Mouse (Mus musculus) heart, embryonic 16.5 days (tissue): ENCODE results near the gene Spire2. TPM values are rescaled to one million over a fixed set of nuclear protein-coding genes. Genes with fewer than 3 reads are reported as not detected.

Experiments used
- ATAC-seq: fragments of 200-750 bp; cut with Nextera tagmentation; replicated peaks from 2 replicates; pipeline ENCODE4 v1.8.0; 2017; ENCODE audit warnings: moderate number of reproducible peaks; ENCODE audit not compliant: insufficient read depth, low FRiP score; ENCODE audit errors: extremely low read depth
- H3K27ac ChIP-seq: fragments of 300-500 bp; sonication (generic); 2 replicates; pipeline ENCODE4 v1.5.1; 2014; ENCODE audit warnings: mild to moderate bottlenecking, low read length, control low read depth, moderate library complexity
- H3K27me3 ChIP-seq: fragments of 300-500 bp; sonication (generic); 2 replicates; pipeline ENCODE4 v1.6.1; 2014; ENCODE audit warnings: low read length, mixed read lengths; ENCODE audit not compliant: control insufficient read depth, insufficient read depth
- H3K36me3 ChIP-seq: fragments of 300-500 bp; sonication (generic); 2 replicates; pipeline ENCODE4 v1.6.1; 2014; ENCODE audit not compliant: control insufficient read depth, insufficient read depth
- H3K4me1 ChIP-seq: fragments of 300-500 bp; sonication (generic); 2 replicates; pipeline ENCODE4 v1.6.1; 2014; ENCODE audit warnings: low read length, mixed read lengths; ENCODE audit not compliant: control insufficient read depth, insufficient read depth
- H3K4me2 ChIP-seq: fragments of 300-500 bp; sonication (generic); 2 replicates; pipeline ENCODE4 v1.6.1; 2014; ENCODE audit warnings: low read depth, mild to moderate bottlenecking, control low read depth, low read length
- H3K4me3 ChIP-seq: fragments of 300-500 bp; sonication (generic); 2 replicates; pipeline ENCODE4 v1.5.1; 2014; ENCODE audit warnings: mild to moderate bottlenecking, control low read depth, low read length
- H3K9ac ChIP-seq: fragments of 300-500 bp; sonication (generic); 2 replicates; pipeline ENCODE4 v1.6.1; 2014; ENCODE audit warnings: low read length, control low read depth
- H3K9me3 ChIP-seq: fragments of 300-500 bp; sonication (generic); replicated peaks from 2 replicates; pipeline ENCODE4 v1.6.1; 2016; ENCODE audit warnings: low read length; ENCODE audit not compliant: control insufficient read depth
- WGBS: fragments of 180-500 bp; shearing (Covaris S2); extraction: QIAGEN DNeasy Blood & Tissue Kit; methylation state at CpG from one replicate; pipeline ENCODE4 v1.1.7; 2014; 5-methylcytosine and 5-hydroxymethylcytosine counted together
- polyA plus RNA-seq: library from polyadenylated mRNA; unstranded; fragments of >200 nt; fragmentation: Nextera tagmentation; extraction: Ambion mirVana; gene quantifications from 2 replicates; pipeline ENCODE4 v1.2.1, GENCODE M21; 2015

Spire2 gene
- polyA plus RNA-seq, 1 experiment from 2014 or later, result 0.79 TPM

GRCm38 (mm10) chr8:123292785-123293184 lies 39.7 kb upstream of the Spire2 start:
- no peaks in the 10 kb centered on the region for H3K27me3 ChIP-seq
- no peak overlapping the region for H3K4me3 ChIP-seq
- no peak overlapping the region for H3K9ac ChIP-seq
- no peak overlapping the region for H3K4me2 ChIP-seq
- no peaks in the 10 kb centered on the region for H3K9me3 ChIP-seq
- H3K27ac ChIP-seq, result no peak overlapping the region
- whole genome bisulfite sequencing, result 88% methylated on average over 2 of the region's 2 CpGs
- H3K4me1 ChIP-seq, result no peaks in the 10 kb centered on the region
- H3K36me3 ChIP-seq, result peaks cover 21% of the 10 kb centered on the region
- ATAC-seq, result no peak

GRCm38 (mm10) chr8:123298301-123298700 lies 34.2 kb upstream of the Spire2 start:
- peaks cover 16% of the 10 kb centered on the region for H3K36me3 ChIP-seq

DNA sequence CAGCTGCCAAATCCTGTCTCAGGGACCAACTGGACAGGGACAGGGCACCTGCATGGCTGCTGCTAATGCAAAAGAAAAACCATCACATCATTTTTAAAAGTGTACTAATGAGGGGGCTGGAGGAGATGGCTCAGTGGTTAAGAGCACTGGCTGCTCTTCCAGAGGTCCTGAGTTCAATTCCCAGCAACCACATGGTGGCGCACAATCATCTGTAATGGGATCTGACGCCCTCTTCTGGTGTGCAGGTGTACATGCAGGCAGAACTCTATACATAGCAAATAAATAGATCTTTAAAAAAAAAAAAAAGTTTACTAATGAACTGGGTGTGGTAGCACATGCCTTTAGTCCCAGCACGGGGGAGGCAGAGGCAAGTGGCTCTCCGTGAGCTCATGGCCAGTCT lies 23.8 kb upstream of the Spire2 start:
- Histone ChIP-seq H3K36me3 (peaks cover 12% of the 10 kb centered on the region; the same call in 1 of the 2 replicates), H3K4me1 (no peaks in the 10 kb centered on the region), H3K9me3 (no peaks in the 10 kb centered on the region), H3K9ac (no peak overlapping the region), H3K27ac (no peak overlapping the region), H3K4me2 (no peak overlapping the region), H3K27me3 (no peaks in the 10 kb centered on the region), H3K4me3 (no peak overlapping the region)
- 65% methylated on average over 4 of the region's 4 CpGs for WGBS
- no peak for ATAC-seq

More at GRCm38 (mm10) chr8:123298301-123298700, 34.2 kb upstream of the Spire2 start:
- no peak for ATAC-seq
- H3K9ac ChIP-seq, result no peak overlapping the region
- H3K4me2 ChIP-seq, result no peak overlapping the region
- H3K27ac ChIP-seq, result no peak overlapping the region
- no peaks in the 10 kb centered on the region for H3K27me3 ChIP-seq
- WGBS, result 86% methylated on average over 11 of the region's 11 CpGs
- no peaks in the 10 kb centered on the region for H3K9me3 ChIP-seq
- H3K4me1 ChIP-seq, result no peaks in the 10 kb centered on the region
- H3K4me3 ChIP-seq, result no peak overlapping the region

GRCm38 (mm10) chr8:123317781-123318466 lies 14.6 kb upstream of the Spire2 start:
- Histone ChIP-seq H3K9me3 (no peaks in the 10 kb centered on the region), H3K27ac (no peak overlapping the region), H3K9ac (peak overlapping the region; percentile 78), H3K4me2 (peak overlapping the region; percentile 88), H3K4me1 (peaks cover 4% of the 10 kb centered on the region; the same call in 1 of the 2 replicates), H3K27me3 (no peaks in the 10 kb centered on the region; the same call in 1 of the 2 replicates), H3K4me3 (peak overlapping the region; percentile 75), H3K36me3 (no peaks in the 10 kb centered on the region)
- 6% methylated on average over 21 of the region's 21 CpGs for WGBS
- ATAC-seq, result peak; percentile 66

- under 1% methylated on average over 24 of the region's 24 CpGs for whole genome bisulfite sequencing
- Histone ChIP-seq H3K4me1 (peaks cover 4% of the 10 kb centered on the region; the same call in 1 of the 2 replicates), H3K9me3 (no peaks in the 10 kb centered on the region), H3K9ac (peak within 1 kb of the TSS; percentile 78), H3K4me3 (peak within 1 kb of the TSS; percentile 75), H3K27ac (no peak within 1 kb of the TSS), H3K4me2 (peak within 1 kb of the TSS; percentile 88), H3K36me3 (no peaks in the 10 kb centered on the region), H3K27me3 (no peaks in the 10 kb centered on the region; the same call in 1 of the 2 replicates)
- peak; percentile 98 for ATAC-seq
Observed at GRCm38 (mm10) chr8:123318467-123318911, 14.0 kb upstream of the Spire2 start, which contains the start of gene Fanca. Gene Fanca (minus strand): TSS chr8:123318576.

GRCm38 (mm10) chr8:123319522-123320164 lies 12.9 kb upstream of the Spire2 start:
- Histone ChIP-seq H3K4me2 (no peak overlapping the region), H3K4me3 (no peak overlapping the region), H3K27me3 (no peaks in the 10 kb centered on the region; the same call in 1 of the 2 replicates), H3K27ac (no peak overlapping the region), H3K36me3 (no peaks in the 10 kb centered on the region), H3K4me1 (peaks cover 4% of the 10 kb centered on the region; the same call in 1 of the 2 replicates), H3K9me3 (no peaks in the 10 kb centered on the region), H3K9ac (no peak overlapping the region)
- ATAC-seq, result no peak
- WGBS, result 21% methylated on average over 7 of the region's 7 CpGs

DNA sequence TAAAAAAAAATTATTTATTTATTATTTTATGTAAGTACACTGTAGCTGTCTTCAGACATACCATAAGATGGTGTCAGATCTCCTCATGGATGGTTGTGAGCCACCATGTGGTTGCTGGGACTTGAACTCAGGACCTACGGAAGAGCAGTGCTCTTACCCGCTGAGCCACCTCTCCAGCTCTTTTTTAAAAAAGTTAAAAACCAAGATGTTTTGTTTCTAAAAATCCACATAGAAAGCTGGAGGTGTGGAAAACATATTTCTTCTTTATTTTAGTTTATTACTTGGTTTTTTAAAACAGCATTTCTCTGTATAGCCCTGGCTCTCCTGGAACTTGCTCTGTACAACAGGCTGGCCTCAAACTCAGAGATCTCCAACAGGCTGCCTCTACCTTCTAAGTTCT lies 4.0 kb upstream of the Spire2 start:
- Histone ChIP-seq H3K4me2 (no peak overlapping the region), H3K27ac (no peak overlapping the region), H3K4me1 (peaks cover 7% of the 10 kb centered on the region; the same call in 1 of the 2 replicates), H3K27me3 (peaks cover 7% of the 10 kb centered on the region), H3K36me3 (no peaks in the 10 kb centered on the region), H3K9ac (no peak overlapping the region), H3K9me3 (no peaks in the 10 kb centered on the region), H3K4me3 (no peak overlapping the region)
- 97% methylated on average over 2 of the region's 2 CpGs for WGBS
- ATAC-seq, result no peak

- Histone ChIP-seq H3K36me3 (no peaks in the 10 kb centered on the region), H3K27me3 (peaks cover 9% of the 10 kb centered on the region), H3K9ac (no peak overlapping the region), H3K4me2 (no peak overlapping the region), H3K4me3 (no peak overlapping the region), H3K27ac (no peak overlapping the region), H3K9me3 (no peaks in the 10 kb centered on the region), H3K4me1 (peaks cover 7% of the 10 kb centered on the region; the same call in 1 of the 2 replicates)
- no peak for ATAC-seq
- 46% methylated on average over 4 of the region's 4 CpGs for WGBS
Observed at GRCm38 (mm10) chr8:123329350-123329749, 3.2 kb upstream of the Spire2 start.

DNA sequence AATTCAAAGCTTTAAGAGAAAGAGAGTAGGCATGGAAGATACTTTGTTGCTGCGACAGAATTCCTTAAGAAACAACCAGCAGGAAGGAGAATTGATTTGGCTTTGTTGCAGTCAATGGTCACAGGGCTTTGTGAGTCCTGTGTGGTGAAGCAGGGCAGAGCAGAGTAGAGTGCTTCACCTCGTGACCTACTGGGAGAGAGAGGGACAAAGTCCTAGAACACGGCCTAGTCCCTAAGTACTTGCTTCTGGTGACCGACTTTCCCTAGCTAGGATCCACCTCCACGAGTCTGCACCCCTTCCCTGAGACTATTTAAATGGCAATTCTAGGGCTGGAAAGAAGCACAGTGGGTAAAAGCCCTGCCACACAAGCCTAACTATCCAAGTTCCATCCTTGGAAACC lies 2.6 kb upstream of the Spire2 start:
- Histone ChIP-seq H3K9ac (no peak overlapping the region), H3K4me1 (peaks cover 7% of the 10 kb centered on the region; the same call in 1 of the 2 replicates), H3K4me3 (no peak overlapping the region), H3K27me3 (peaks cover 12% of the 10 kb centered on the region), H3K27ac (no peak overlapping the region), H3K9me3 (no peaks in the 10 kb centered on the region), H3K36me3 (no peaks in the 10 kb centered on the region), H3K4me2 (no peak overlapping the region)
- WGBS, result 54% methylated on average over 5 of the region's 5 CpGs
- ATAC-seq, result no peak
